Mouse (Mus musculus): ENCODE measurements at regions not wholly inside any gene's neighbourhood (a gene's known extent, or its start where the extent isn't known, plus 50 kb on each side); places are given as distances from the start of the nearest gene placed in this dataset.
A peak's percentile ranks its signal among the peaks of the same experiment; 100 is the strongest.

DNA sequence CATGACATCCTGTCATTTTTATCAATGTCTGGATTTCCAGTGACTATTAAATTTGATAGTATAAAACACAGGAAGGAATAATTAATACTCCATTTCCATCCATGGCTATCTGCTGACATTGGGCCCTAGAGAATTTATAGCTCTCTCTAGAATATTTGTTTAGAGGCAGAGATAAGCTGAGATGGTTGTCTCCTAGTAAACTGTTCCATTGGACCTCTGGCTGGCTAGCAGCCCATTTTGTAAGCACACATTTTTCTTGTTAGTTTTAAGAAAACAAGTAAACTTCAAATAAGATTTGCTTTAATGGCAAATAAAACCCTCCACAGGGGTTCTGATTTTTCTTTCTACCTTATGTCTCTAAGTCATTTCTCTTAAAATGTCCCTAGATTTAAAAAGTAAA lies 288.9 kb downstream of the C1d start:
- H3K27me3 ChIP-seq = no peaks in the 10 kb centered on the region
- no peak overlapping the region for H3K9ac ChIP-seq
- ATAC-seq (ENCODE audit: borderline replicate concordance, extremely low read depth, low FRiP score, low TSS enrichment) = no peak
- H3K36me3 ChIP-seq = no peaks in the 10 kb centered on the region
- H3K4me1 ChIP-seq = no peaks in the 10 kb centered on the region
- no peak overlapping the region for H3K27ac ChIP-seq
- no peak overlapping the region for H3K4me2 ChIP-seq
- no peaks in the 10 kb centered on the region for H3K9me3 ChIP-seq
- no peak overlapping the region for H3K4me3 ChIP-seq

- Histone ChIP-seq H3K9me3 (no peaks in the 10 kb centered on the region), H3K4me1 (no peaks in the 10 kb centered on the region), H3K9ac (no peak overlapping the region), H3K4me2 (no peak overlapping the region), H3K36me3 (no peaks in the 10 kb centered on the region), H3K27ac (no peak overlapping the region), H3K4me3 (no peak overlapping the region), H3K27me3 (no peaks in the 10 kb centered on the region)
- 79% methylated on average over 5 of the region's 5 CpGs for WGBS
- ATAC-seq (ENCODE audit: borderline replicate concordance, extremely low read depth, low FRiP score, low TSS enrichment) = no peak
Measured at GRCm38 (mm10) chr11:17549148-17549547, 291.8 kb downstream of the C1d start.

DNA sequence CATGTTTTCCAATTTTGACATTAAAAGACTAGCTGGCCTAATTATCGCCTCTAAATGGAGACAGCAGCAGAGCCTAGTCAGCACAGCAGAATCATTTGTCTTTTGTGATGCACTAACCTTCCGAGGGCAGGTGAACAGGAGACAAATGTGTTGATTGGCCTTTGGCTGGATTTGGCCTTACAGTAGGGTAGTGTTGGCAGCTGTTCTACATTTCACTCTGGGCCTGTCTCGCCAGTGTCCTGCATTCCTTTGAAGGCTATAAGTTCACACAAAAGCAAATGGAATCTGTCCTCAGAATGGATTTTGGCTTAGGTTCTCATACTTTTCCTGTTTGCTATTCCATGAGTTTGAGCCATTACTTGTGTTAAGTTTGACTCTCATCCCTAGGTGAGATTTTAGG lies 297.9 kb downstream of the C1d start:
- no peak overlapping the region for H3K9ac ChIP-seq
- no peak overlapping the region for H3K4me2 ChIP-seq
- ATAC-seq (ENCODE audit: borderline replicate concordance, extremely low read depth, low FRiP score, low TSS enrichment) = no peak
- H3K27ac ChIP-seq = no peak overlapping the region
- no peaks in the 10 kb centered on the region for H3K36me3 ChIP-seq
- H3K4me3 ChIP-seq = no peak overlapping the region
- no peaks in the 10 kb centered on the region for H3K4me1 ChIP-seq
- WGBS = 46% methylated on average over 3 of the region's 3 CpGs
- no peaks in the 10 kb centered on the region; the same call in 1 of the 2 replicates for H3K9me3 ChIP-seq
- no peaks in the 10 kb centered on the region for H3K27me3 ChIP-seq

DNA sequence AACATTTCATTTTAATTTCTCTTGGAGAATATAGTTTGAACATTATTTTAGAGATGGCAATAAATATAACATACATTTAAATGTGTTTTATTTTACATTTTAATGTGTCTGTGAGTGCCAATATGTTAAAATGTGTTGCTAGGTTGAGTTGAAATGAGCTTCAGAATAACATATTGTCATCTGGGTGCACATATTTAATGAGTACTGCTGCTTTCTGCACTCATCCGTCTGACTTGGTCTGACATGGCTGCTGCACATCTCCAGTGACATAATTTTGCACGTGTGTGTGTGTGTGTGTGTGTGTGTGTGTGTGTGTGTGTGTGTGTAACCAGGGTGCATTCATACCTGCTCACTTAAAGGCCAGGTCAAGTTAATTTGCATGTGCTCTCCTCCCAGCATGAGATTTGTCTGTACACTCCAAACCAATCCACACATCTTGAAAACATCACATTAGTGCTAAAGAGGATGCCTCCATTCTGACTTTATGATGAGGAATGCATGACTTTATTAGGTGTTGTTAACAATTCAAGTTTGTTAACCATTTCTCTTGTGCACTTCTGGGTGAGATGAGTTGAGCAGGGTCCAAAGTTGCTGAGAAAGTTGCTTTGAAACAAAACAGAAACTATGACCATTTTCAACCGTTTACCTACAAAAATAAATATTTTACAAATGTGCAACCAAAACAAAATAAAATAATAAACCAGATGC lies 334.6 kb downstream of the C1d start:
- 41% methylated on average over 3 of the region's 3 CpGs for WGBS
- ATAC-seq (ENCODE audit: borderline replicate concordance, extremely low read depth, low FRiP score, low TSS enrichment) = peak; percentile 23; the same call in 1 of the 2 replicates
- Histone ChIP-seq H3K27me3 (no peaks in the 10 kb centered on the region), H3K4me2 (no peak overlapping the region), H3K36me3 (no peaks in the 10 kb centered on the region), H3K27ac (no peak overlapping the region), H3K4me1 (no peaks in the 10 kb centered on the region), H3K9ac (no peak overlapping the region), H3K9me3 (no peaks in the 10 kb centered on the region), H3K4me3 (no peak overlapping the region)

DNA sequence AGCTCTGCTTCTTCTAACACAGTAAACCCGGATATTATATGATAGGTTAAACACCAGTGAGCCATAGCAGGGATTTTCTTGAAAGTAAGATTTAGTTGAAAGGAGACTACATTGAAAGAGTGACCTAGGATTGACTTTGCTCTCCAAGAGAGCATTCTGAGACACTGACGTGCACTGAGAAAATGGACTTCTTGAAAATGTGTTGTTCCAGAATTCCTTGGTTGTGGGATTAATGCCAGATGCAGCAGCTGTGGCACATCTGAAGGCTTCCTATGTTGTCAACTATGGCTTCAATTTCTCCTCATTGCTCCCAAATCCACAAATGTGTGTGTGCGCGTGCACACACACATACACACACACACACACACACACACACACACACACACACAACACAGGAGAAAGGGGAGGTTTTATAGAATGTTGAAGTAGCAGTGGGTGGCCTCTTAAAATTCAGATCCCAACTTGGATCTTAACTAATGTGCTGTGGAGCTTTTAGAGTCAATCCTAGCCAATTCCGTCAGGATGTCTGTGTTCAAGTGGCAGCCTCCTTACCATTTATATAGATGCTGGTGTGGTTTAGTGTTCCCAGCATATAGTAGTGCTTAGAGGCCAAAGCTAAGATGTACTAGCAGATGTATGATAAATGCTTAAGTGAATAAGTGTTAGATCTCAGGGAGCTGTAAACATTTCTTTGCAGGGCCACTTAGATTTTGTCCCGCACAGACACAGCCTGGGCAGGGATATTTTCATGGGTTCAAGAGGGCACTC lies 346.5 kb downstream of the C1d start:
- 47% methylated on average over 6 of the region's 6 CpGs for WGBS
- Histone ChIP-seq H3K9me3 (no peaks in the 10 kb centered on the region), H3K9ac (no peak overlapping the region), H3K4me1 (peaks cover 6% of the 10 kb centered on the region; the same call in 1 of the 2 replicates), H3K4me2 (no peak overlapping the region), H3K36me3 (no peaks in the 10 kb centered on the region), H3K27ac (peak overlapping the region; percentile 71), H3K27me3 (no peaks in the 10 kb centered on the region), H3K4me3 (no peak overlapping the region)
- ATAC-seq (ENCODE audit: borderline replicate concordance, extremely low read depth, low FRiP score, low TSS enrichment) = peak; percentile 90; the same call in 1 of the 2 replicates

- Histone ChIP-seq H3K27me3 (no peaks in the 10 kb centered on the region), H3K4me1 (no peaks in the 10 kb centered on the region), H3K36me3 (no peaks in the 10 kb centered on the region), H3K4me3 (no peak overlapping the region), H3K27ac (no peak overlapping the region), H3K9ac (no peak overlapping the region), H3K4me2 (no peak overlapping the region), H3K9me3 (no peaks in the 10 kb centered on the region)
- 36% methylated on average over 3 of the region's 3 CpGs for WGBS
- no peak for ATAC-seq (ENCODE audit: borderline replicate concordance, extremely low read depth, low FRiP score, low TSS enrichment)
Measured at GRCm38 (mm10) chr11:17620462-17621248, 333.0 kb downstream of the Etaa1 start.

- H3K9me3 ChIP-seq = no peaks in the 10 kb centered on the region
- 78% methylated on average over 2 of the region's 2 CpGs for WGBS
- no peak overlapping the region for H3K4me3 ChIP-seq
- H3K27me3 ChIP-seq = no peaks in the 10 kb centered on the region
- peaks cover 4% of the 10 kb centered on the region; the same call in 1 of the 2 replicates for H3K4me1 ChIP-seq
- no peak overlapping the region for H3K4me2 ChIP-seq
- no peak overlapping the region for H3K9ac ChIP-seq
- H3K36me3 ChIP-seq = no peaks in the 10 kb centered on the region
- no peak for ATAC-seq (ENCODE audit: borderline replicate concordance, extremely low read depth, low FRiP score, low TSS enrichment)
- no peak overlapping the region for H3K27ac ChIP-seq
Measured at GRCm38 (mm10) chr11:17629541-17630171, 324.0 kb downstream of the Etaa1 start.

DNA sequence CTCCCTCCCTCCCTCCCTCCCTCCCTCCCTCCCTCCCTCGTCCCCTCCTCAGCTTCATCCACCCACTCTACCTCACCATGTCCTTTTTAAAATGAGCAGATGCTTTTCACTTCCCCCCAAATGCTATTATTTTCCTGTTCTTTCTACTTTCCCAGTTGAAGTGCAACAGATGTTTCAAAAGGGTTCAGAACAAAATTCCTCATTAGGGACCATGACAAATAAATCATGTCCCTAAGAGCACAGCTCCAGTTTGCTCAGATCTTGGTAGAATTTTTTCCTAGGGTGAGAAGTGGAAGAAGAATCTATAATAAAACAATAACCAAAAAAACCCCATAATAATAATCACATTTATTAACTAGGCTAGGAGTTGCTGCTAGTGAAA lies 323.5 kb downstream of the Etaa1 start:
- no peak for ATAC-seq (ENCODE audit: borderline replicate concordance, extremely low read depth, low FRiP score, low TSS enrichment)
- 40% methylated on average over 1 of the region's 1 CpGs for WGBS
- H3K9ac ChIP-seq = no peak overlapping the region

GRCm38 (mm10) chr11:17637158-17637557 lies 316.5 kb downstream of the Etaa1 start:
- 66% methylated on average over 3 of the region's 3 CpGs for WGBS
- ATAC-seq (ENCODE audit: borderline replicate concordance, extremely low read depth, low FRiP score, low TSS enrichment) = no peak
- H3K9me3 ChIP-seq = no peaks in the 10 kb centered on the region

More for the DNA sequence above, 323.5 kb downstream of the Etaa1 start:
- H3K36me3 ChIP-seq = no peaks in the 10 kb centered on the region
- H3K27ac ChIP-seq = no peak overlapping the region
- H3K9me3 ChIP-seq = no peaks in the 10 kb centered on the region
- peaks cover 4% of the 10 kb centered on the region; the same call in 1 of the 2 replicates for H3K4me1 ChIP-seq
- no peak overlapping the region for H3K4me2 ChIP-seq
- H3K4me3 ChIP-seq = no peak overlapping the region
- H3K27me3 ChIP-seq = no peaks in the 10 kb centered on the region

GRCm38 (mm10) chr11:17639922-17640321 lies 313.8 kb downstream of the Etaa1 start:
- Histone ChIP-seq H3K27me3 (no peaks in the 10 kb centered on the region), H3K4me2 (no peak overlapping the region), H3K9me3 (no peaks in the 10 kb centered on the region), H3K9ac (no peak overlapping the region), H3K4me3 (no peak overlapping the region), H3K4me1 (no peaks in the 10 kb centered on the region), H3K36me3 (no peaks in the 10 kb centered on the region), H3K27ac (no peak overlapping the region)
- 55% methylated on average over 7 of the region's 7 CpGs for WGBS
- no peak for ATAC-seq (ENCODE audit: borderline replicate concordance, extremely low read depth, low FRiP score, low TSS enrichment)

More at GRCm38 (mm10) chr11:17637158-17637557, 316.5 kb downstream of the Etaa1 start:
- Histone ChIP-seq H3K4me2 (no peak overlapping the region), H3K27me3 (no peaks in the 10 kb centered on the region), H3K27ac (no peak overlapping the region), H3K4me1 (no peaks in the 10 kb centered on the region), H3K9ac (no peak overlapping the region), H3K4me3 (no peak overlapping the region), H3K36me3 (no peaks in the 10 kb centered on the region)

- Histone ChIP-seq H3K36me3 (no peaks in the 10 kb centered on the region), H3K9ac (no peak overlapping the region), H3K9me3 (no peaks in the 10 kb centered on the region), H3K27ac (no peak overlapping the region), H3K4me2 (no peak overlapping the region), H3K4me1 (no peaks in the 10 kb centered on the region), H3K4me3 (no peak overlapping the region), H3K27me3 (no peaks in the 10 kb centered on the region)
- ATAC-seq (ENCODE audit: borderline replicate concordance, extremely low read depth, low FRiP score, low TSS enrichment) = no peak
Measured at GRCm38 (mm10) chr11:17647441-17647840, 306.2 kb downstream of the Etaa1 start.

Measured in lung, embryonic 15.5 days (tissue).